Mouse (Mus musculus): ENCODE measurements around the gene Uhrf1bp1. TPM values are rescaled to one million over a fixed set of nuclear protein-coding genes. Genes with fewer than 3 reads are reported as not detected.
"Not testable (repeated sequence)": the region's sequence is repeated elsewhere in the genome, so short reads cannot be mapped to it uniquely, and the experiment has no call there.

Gene Uhrf1bp1
- total RNA-seq, 1 experiment from 2014 or later, result 1.6 TPM

- ATAC-seq (ENCODE audit: extremely low read depth, insufficient number of reproducible peaks, low FRiP score, poor library complexity, severe bottlenecking), result no peak
Measured at GRCm38 (mm10) chr17:27830411-27830810, 25.8 kb upstream of the Uhrf1bp1 start.

- ATAC-seq (ENCODE audit: extremely low read depth, insufficient number of reproducible peaks, low FRiP score, poor library complexity, severe bottlenecking), result not testable (repeated sequence)
Measured at GRCm38 (mm10) chr17:27837850-27838249, 18.4 kb upstream of the Uhrf1bp1 start, which contains the start of gene Snrpc. Gene Snrpc, plus strand, starts transcription at chr17:27838150.

- ATAC-seq (ENCODE audit: extremely low read depth, insufficient number of reproducible peaks, low FRiP score, poor library complexity, severe bottlenecking), result peak; percentile 99
Measured at GRCm38 (mm10) chr17:27839469-27840252, 16.6 kb upstream of the Uhrf1bp1 start.

DNA sequence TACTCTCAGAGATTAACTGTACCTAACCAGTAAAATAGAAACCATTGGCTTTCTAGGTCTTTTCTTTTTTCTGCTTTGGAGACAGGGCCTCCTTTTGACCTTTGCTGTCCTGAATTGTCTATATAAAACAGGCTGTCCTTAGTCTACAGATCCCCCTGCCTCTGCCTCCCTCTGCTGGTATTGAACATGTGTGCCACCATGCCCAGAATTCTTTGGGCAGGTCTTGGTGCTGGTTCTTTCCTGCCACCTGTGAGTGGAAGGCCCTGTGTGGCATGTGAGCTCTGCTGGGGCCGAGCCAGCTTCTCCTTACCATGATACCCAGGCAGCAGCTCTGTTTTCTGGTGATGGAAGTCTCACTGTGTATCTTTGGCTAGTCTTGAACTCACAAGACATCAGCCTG lies 7.9 kb upstream of the Uhrf1bp1 start:
- no peak for ATAC-seq (ENCODE audit: extremely low read depth, insufficient number of reproducible peaks, low FRiP score, poor library complexity, severe bottlenecking)

DNA sequence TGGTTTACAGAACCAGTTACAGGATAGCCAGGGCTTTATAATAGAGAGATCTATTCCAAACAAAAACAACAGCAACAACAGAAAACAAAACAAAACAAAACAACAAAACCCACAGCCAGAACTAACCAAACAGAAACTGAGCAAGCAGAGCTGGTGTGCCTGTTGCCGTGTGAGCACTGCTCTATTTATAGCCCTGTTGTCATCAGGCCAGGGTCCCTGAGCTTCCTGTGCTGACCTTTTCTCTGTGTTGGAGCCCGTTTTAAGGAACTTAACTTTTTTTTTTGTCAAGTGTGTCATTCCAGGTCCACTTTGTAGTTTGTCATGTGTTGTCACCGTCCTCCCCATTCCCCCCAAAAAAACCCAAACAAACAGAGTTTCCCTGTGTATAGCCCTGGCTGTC lies 5.2 kb upstream of the Uhrf1bp1 start:
- ATAC-seq (ENCODE audit: extremely low read depth, insufficient number of reproducible peaks, low FRiP score, poor library complexity, severe bottlenecking), result no peak

DNA sequence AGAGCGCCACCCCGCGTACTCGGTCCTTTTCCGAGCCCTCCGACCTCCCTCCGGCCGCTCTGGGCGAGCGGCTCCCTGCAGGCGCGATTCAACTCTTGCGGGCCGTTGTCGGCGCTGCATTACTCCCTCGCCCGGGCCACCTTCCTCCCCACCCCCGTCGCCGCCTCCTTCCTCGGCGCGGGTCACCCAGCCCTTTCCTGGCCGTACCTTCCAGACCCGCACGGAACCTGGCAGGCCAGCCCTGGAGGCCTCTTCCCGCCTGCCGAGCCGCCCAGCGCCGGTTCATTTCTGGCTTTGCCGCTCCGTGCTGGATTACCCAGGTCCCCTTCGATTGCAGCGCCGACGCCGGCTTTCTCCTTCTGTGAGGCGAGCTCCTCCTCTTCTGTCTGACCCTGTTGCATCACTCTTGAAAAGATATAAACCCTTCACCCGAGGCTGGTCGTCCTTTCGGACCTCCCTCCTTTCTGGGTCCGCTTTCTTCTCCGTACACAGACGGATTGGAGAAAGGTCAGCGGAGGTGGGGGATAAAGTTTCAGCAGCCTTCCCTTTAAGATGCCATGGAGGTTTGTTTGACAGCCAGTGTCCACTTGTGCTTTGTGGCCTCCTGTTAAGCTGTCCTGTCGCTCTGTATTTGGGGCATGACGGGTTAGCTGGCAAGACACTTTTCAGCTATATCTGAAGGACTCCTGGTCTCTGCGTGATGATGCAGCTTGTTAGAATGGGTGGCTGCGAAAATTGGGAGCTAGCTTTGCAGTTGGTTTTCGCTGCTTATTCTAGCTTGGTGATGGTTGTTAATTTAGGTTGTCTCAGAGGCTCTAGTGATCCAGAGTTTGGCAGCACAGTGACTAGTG lies 782 bp downstream of the Uhrf1bp1 start:
- peak; percentile 15; the same call in 1 of the 2 replicates for ATAC-seq (ENCODE audit: extremely low read depth, insufficient number of reproducible peaks, low FRiP score, poor library complexity, severe bottlenecking)

DNA sequence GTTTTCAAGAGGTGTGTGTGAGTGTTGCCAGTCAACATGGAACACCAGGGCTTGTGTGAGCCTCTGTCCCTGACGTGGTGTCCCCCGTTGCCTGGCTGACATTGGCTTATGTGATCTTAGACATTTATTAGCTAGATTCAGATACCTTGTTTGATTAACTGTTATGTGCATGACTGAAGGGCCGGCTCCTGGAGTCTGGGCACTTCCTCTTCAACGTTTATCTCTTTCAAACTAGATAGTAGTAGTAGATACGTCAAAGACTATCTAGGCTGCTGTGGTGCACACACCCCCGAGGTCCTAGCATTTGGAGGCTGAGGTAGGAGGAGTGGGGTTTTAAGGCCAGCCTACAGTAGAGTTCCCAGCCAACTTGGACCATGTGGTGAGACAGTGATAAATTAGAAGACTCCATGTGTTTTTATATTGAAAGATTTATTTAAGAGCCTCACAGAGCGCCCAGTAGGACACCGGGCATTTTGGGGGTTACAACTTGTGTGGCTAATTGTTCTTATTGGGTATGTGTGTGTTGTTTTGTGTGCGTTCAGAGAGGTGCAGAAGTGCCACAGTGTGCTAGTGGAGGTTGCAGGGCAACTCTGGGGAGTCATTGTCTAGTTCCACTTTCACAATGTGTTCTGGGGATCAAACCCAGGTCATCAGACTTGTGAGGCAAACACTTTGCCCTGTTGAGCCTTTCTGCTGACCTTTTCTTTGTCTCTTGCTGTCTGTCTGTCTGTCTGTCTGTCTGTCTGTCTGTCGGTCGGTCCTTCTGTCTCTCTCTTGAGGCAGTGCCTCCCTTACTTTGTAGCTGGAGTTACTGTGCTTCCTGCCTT lies 1.6 kb downstream of the Uhrf1bp1 start:
- ATAC-seq (ENCODE audit: extremely low read depth, insufficient number of reproducible peaks, low FRiP score, poor library complexity, severe bottlenecking), result no peak

DNA sequence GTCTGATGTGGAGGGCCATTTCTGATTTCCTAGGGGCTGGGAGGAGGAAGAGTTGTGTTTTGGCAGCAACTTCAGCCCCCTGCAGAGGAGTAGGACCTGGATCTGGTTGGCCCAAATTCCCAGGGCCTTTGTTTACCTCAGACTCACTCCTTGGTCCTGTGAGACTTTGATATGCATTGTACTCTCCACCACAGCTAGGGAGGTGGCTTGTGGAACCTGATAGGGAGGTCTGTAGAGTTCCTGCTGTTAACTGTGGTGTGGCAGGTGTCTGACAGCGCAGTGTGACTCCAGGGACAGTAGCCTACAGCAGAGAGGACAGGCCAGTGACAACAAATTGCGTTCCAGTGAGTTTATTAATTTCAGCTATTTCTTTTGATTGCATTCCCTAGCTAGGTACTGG lies 2.9 kb downstream of the Uhrf1bp1 start:
- ATAC-seq (ENCODE audit: extremely low read depth, insufficient number of reproducible peaks, low FRiP score, poor library complexity, severe bottlenecking), result no peak

DNA sequence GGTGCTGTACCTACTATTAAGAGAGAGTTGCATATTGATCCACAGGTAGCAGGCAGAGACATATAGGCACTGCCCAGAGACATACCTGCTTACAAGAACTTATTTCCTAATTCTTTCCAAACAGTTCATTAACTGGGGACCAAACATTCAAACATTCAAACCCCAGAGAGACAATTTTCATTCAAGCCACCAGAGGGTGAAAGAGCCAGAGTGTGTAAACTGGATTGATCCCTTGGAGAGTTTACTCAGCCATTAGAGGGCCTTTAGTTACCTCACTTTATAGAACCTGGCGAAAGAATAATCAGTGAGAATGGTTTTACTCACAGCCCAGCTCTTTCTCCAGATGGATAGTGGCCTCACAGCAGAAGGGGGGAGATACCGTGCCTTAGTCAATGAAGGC lies 9.2 kb downstream of the Uhrf1bp1 start:
- no peak for ATAC-seq (ENCODE audit: extremely low read depth, insufficient number of reproducible peaks, low FRiP score, poor library complexity, severe bottlenecking)

DNA sequence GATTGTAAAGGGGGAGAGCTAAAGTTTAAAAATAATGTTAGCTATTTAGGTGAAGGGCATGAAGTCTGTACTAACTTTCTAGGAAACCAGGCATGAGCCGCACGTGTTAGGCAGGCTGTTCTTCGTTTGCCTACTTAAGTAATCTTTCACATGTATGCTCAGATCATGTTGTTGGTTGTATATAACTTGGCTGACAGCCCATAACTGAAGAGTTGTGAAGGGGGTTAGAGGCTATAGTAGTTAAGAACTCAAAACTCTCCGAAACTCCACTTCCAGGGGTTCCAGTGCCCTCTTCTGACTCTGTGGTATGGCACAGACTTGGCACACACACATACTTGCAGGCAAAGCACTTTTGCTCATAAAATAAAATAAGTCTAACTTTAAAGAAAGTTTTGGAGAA lies 10.5 kb downstream of the Uhrf1bp1 start:
- no peak for ATAC-seq (ENCODE audit: extremely low read depth, insufficient number of reproducible peaks, low FRiP score, poor library complexity, severe bottlenecking)

GRCm38 (mm10) chr17:27871851-27872250 lies 15.6 kb downstream of the Uhrf1bp1 start:
- no peak for ATAC-seq (ENCODE audit: extremely low read depth, insufficient number of reproducible peaks, low FRiP score, poor library complexity, severe bottlenecking)

GRCm38 (mm10) chr17:27873583-27873982 lies 17.3 kb downstream of the Uhrf1bp1 start:
- ATAC-seq (ENCODE audit: extremely low read depth, insufficient number of reproducible peaks, low FRiP score, poor library complexity, severe bottlenecking), result no peak

DNA sequence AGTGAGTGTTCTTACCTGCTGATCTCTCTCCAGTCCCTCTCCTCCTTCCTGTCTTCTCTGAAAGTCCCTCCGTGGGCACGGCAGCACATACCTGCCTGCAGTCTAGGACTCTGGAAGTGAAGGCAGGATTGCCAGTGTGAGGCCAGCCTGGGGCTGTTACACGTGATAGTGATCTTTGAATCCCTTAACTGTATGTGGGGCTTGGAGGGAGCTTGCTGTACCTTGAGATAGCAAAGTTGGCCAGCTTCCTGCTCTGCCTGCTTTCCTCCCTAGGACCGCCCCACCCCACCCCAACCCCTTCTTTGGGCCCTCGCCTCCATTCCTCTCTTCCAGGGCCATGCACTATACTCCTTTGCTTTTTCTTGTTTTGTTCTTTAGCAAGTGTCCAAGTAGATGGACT lies 18.3 kb downstream of the Uhrf1bp1 start:
- no peak for ATAC-seq (ENCODE audit: extremely low read depth, insufficient number of reproducible peaks, low FRiP score, poor library complexity, severe bottlenecking)

DNA sequence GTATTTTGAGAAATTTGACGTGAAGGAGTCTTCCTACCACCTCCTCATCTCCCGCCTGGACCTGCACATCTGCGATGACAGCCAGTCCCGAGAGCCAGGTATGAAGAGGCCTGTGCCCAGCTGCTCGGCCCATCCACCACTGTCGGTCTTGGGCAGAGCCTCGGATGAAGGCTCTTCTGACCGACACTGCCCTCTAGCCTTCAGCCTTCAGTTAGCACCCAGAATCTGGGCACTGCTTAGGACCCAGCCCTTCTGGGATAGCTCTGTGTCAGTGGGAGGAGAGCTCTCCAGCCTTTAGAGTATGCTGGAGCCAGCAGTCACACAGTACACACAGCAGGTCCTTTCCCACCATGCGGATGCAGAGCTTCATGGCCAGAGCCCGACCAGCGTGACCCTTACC lies 25.3 kb downstream of the Uhrf1bp1 start:
- ATAC-seq (ENCODE audit: extremely low read depth, insufficient number of reproducible peaks, low FRiP score, poor library complexity, severe bottlenecking), result no peak

GRCm38 (mm10) chr17:27883129-27883528 lies 26.9 kb downstream of the Uhrf1bp1 start:
- no peak for ATAC-seq (ENCODE audit: extremely low read depth, insufficient number of reproducible peaks, low FRiP score, poor library complexity, severe bottlenecking)

DNA sequence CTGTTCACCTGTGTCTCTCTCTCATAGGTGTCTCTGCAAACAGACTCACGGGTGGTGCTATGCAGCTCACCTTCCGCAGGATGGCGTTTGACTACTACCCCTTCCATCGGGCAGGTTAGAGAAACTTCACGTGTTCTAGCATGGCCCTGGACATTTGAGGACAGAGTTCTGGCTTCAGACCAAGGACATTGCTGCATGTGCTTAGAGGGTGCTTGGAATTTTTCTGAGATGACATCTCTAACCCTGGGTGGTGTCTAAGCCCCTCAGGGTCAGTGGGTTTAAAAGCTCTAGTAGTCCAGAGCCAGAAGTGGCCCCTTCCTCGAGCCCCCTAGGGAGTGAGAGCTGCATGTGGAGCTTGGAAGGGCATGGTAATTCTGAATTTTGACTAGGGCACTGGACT lies 27.8 kb downstream of the Uhrf1bp1 start:
- no peak for ATAC-seq (ENCODE audit: extremely low read depth, insufficient number of reproducible peaks, low FRiP score, poor library complexity, severe bottlenecking)

DNA sequence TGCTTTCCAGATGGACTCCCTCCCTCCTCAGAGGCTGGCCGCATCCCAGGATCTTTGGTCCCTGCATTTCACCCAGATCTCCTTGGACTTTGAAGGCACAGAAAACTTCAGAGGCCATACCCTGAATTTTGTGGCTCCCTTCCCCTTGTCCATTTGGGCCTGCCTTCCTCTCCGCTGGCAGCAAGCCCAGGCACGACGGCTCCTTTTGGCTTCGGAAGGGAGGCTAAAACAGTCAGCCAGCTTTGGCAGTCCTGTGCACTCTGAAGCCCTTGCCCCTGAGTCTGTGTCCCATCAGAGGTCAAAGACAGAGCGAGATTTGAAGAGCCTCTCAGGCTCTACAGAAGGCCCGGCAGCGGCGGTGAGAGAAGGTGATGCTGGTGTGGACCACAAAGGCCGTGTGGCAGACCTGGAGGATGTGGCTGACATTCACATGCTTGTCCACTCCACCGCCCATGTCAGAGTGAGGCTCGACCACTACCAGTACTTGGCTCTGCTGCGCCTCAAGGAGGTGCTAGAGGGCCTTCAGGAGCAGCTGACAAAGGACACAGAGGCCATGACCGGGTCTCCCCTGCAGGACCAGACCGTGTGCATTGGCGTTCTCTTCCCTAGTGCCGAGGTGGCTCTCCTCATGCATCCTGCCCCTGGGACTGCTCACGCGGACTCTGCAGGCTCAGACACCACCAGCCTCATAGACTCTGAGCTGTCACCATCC lies 30.4 kb downstream of the Uhrf1bp1 start:
- no peak for ATAC-seq (ENCODE audit: extremely low read depth, insufficient number of reproducible peaks, low FRiP score, poor library complexity, severe bottlenecking)

- peak; percentile 40 for ATAC-seq (ENCODE audit: extremely low read depth, insufficient number of reproducible peaks, low FRiP score, poor library complexity, severe bottlenecking)
Measured at GRCm38 (mm10) chr17:27907512-27908205, 51.4 kb downstream of the Uhrf1bp1 start.

All from neutrophil, adult 5-6 weeks (primary cell).